In genomic region chr5:135089653-135090052, GRCm38 (mm10) we compare ENCODE assay signal across 8 mouse cellular contexts. TPM values are rescaled to one million over a fixed set of nuclear protein-coding genes. Genes with fewer than 3 reads are reported as not detected.
A peak's percentile ranks its signal among the peaks of the same experiment; 100 is the strongest.
DNase-seq lines count a peak whose midpoint lies in the region; ATAC-seq lines count a peak whose summit lies in the region.

Mlxipl (plus strand) TSS chr5:135089890.

- no peaks in the 10 kb centered on the region for H3K9me3 ChIP-seq in neural tube, embryonic 15.5 days (replicated peaks)
- no peaks in the 10 kb centered on the region for H3K9me3 ChIP-seq in midbrain, embryonic 16.5 days (replicated peaks; ENCODE audit: control insufficient read depth, low read length, poor library complexity, severe bottlenecking)

- H3K4me2 ChIP-seq in neural tube, embryonic 15.5 days: no peak within 1 kb of the TSS; the same call in 1 of the 2 replicates
- H3K4me2 ChIP-seq in midbrain, embryonic 16.5 days (ENCODE audit: low read length): no peak within 1 kb of the TSS

- peaks cover 53% of the 10 kb centered on the region for H3K27me3 ChIP-seq in neural tube, embryonic 15.5 days (replicated peaks)
- peaks cover 30% of the 10 kb centered on the region for H3K27me3 ChIP-seq in midbrain, embryonic 16.5 days (ENCODE audit: control insufficient read depth, insufficient read depth, low read depth, low read length)

- H3K4me1 ChIP-seq in neural tube, embryonic 15.5 days: peaks cover 4% of the 10 kb centered on the region; the same call in 1 of the 2 replicates
- H3K4me1 ChIP-seq in midbrain, embryonic 16.5 days (ENCODE audit: control insufficient read depth, insufficient read depth, low read length): no peaks in the 10 kb centered on the region

- H3K36me3 ChIP-seq in neural tube, embryonic 15.5 days: no peaks in the 10 kb centered on the region
- H3K36me3 ChIP-seq in midbrain, embryonic 16.5 days (ENCODE audit: control insufficient read depth, insufficient read depth, low read length): no peaks in the 10 kb centered on the region

- peak; percentile 22 for DNase-seq in neural tube, embryonic 10.5 days (ENCODE audit: extremely low spot score, low spot score)
- DNase-seq in gastrocnemius, postnatal 25 days: no peak
- DNase-seq in kidney, adult 8-10 months: peak; percentile 76 to 79
- DNase-seq in spleen, postnatal 36 days (ENCODE audit: low spot score in 2 of 2): no peak
- no peak for DNase-seq in frontal cortex, postnatal 10 days (ENCODE audit: low spot score in 2 of 2)
- no peak for DNase-seq in thymus, postnatal 10 days (ENCODE audit: low spot score in 2 of 2)

- no peak within 1 kb of the TSS for H3K27ac ChIP-seq in neural tube, embryonic 15.5 days (replicated peaks)
- H3K27ac ChIP-seq in midbrain, embryonic 16.5 days (ENCODE audit: low read length): no peak within 1 kb of the TSS

- no peak within 1 kb of the TSS for H3K9ac ChIP-seq in neural tube, embryonic 15.5 days (replicated peaks)
- 0 out of 2 replicates have a peak within 1 kb of the TSS, but pooled peaks have one; percentile 12 for H3K9ac ChIP-seq in midbrain, embryonic 16.5 days (ENCODE audit: low read depth, low read length)

- WGBS in neural tube, embryonic 15.5 days: 5% methylated on average over 37 of the region's 39 CpGs
- 3% methylated on average over 38 of the region's 39 CpGs for WGBS in midbrain, embryonic 16.5 days

- H3K4me3 ChIP-seq in neural tube, embryonic 15.5 days (replicated peaks): no peak within 1 kb of the TSS
- no peak within 1 kb of the TSS for H3K4me3 ChIP-seq in midbrain, embryonic 16.5 days (ENCODE audit: low read depth, low read length)

- ATAC-seq in neural tube, embryonic 15.5 days (ENCODE audit: low FRiP score): no peak
- no peak for ATAC-seq in midbrain, embryonic 16.5 days

RNA-seq across cellular contexts. Expression of gene Mlxipl, which starts in this region (rescaled TPM):
- polyA plus RNA-seq in neural tube, embryonic 15.5 days (2015; fragmentation: Nextera tagmentation; extraction: Ambion mirVana): 0.79 and 0.84 TPM in 2 replicates
- 10 to 100 TPM; 72.1 to 80.3 TPM for total RNA-seq in gastrocnemius, postnatal 25 days (2021)
- 0.87 and 1.0 TPM in 2 replicates for polyA plus RNA-seq in midbrain, embryonic 16.5 days (2015; fragmentation: Nextera tagmentation; extraction: Ambion mirVana)

Comparison
In these comparisons a context has a peak if more than half of its experiments do, and no peak if none do; other contexts are left out.
1. DNase-seq: peak in neural tube, embryonic 10.5 days (single experiment) and kidney, adult 8-10 months (2 of 2); none in gastrocnemius, postnatal 25 days (single experiment), spleen, postnatal 36 days (0 of 2), frontal cortex, postnatal 10 days (0 of 2) and thymus, postnatal 10 days (0 of 2).